Mouse (Mus musculus) heart, adult 2 months (tissue): ENCODE data around the gene Atxn2. TPM values are rescaled to one million over a fixed set of nuclear protein-coding genes. Genes with fewer than 3 reads are reported as not detected.

Source experiments
- DNase-seq, 2 experiments: peaks; one replicate each; pipeline ENCODE4 v3.0.0; 2021
- H3K27ac ChIP-seq: fragments of 200-600 bp; 2 replicates; pipeline ENCODE4 v1.8.1; 2022
- H3K27me3 ChIP-seq: fragments of 200-500 bp; 2 replicates; pipeline ENCODE4 v1.6.1; 2012; ENCODE audit warnings: mild to moderate bottlenecking, low read length, inconsistent platforms, mixed read lengths; ENCODE audit not compliant: control insufficient read depth, insufficient read depth
- H3K36me3 ChIP-seq: fragments of 200-500 bp; 2 replicates; pipeline ENCODE4 v1.6.1; 2012; ENCODE audit warnings: low read length, inconsistent platforms; ENCODE audit not compliant: control insufficient read depth, insufficient read depth
- H3K4me1 ChIP-seq: fragments of 200-500 bp; 2 replicates; pipeline ENCODE4 v1.6.1; 2011; ENCODE audit warnings: low read length; ENCODE audit not compliant: control insufficient read depth, insufficient read depth
- H3K4me3 ChIP-seq: fragments of 200-600 bp; 2 replicates; pipeline ENCODE4 v1.8.1; 2022
- H3K79me2 ChIP-seq: fragments of 200-500 bp; replicated peaks from 2 replicates; pipeline ENCODE4 v1.6.1; 2012; ENCODE audit warnings: mild to moderate bottlenecking, inconsistent platforms, low read length, moderate library complexity, mixed read lengths; ENCODE audit not compliant: control insufficient read depth, insufficient read depth
- H3K9ac ChIP-seq: fragments of 200-500 bp; 2 replicates; pipeline ENCODE4 v1.6.1; 2012; ENCODE audit warnings: low read depth, mild to moderate bottlenecking, control low read depth, inconsistent platforms, low read length, mixed read lengths
- CTCF ChIP-seq: fragments of 200-600 bp; IDR thresholded peaks from 2 replicates; pipeline ENCODE4 v1.8.1; 2022; ENCODE audit warnings: antibody characterized with exemption, mild to moderate bottlenecking, moderate library complexity
- EP300 ChIP-seq: fragments of 200-500 bp; IDR thresholded peaks from 2 replicates; pipeline ENCODE4 v1.6.1; 2011; ENCODE audit warnings: low read depth, low read length, control low read depth; ENCODE audit not compliant: insufficient read depth
- POLR2A ChIP-seq: fragments of 200-500 bp; IDR thresholded peaks from 2 replicates; pipeline ENCODE4 v1.6.1; 2011; ENCODE audit warnings: mild to moderate bottlenecking, low read depth, low read length, control low read depth; ENCODE audit not compliant: insufficient read depth
- WGBS: fragments of 180-500 bp; shearing (Covaris S2); methylation state at CpG from one replicate; pipeline ENCODE4 v1.1.7; 2018; 5-methylcytosine and 5-hydroxymethylcytosine counted together
- intact Hi-C: fragments of 180-260 bp; cut with DNase I; formaldehyde crosslinking; loops from one replicate; pipeline ENCODE4 v1.15.1; 2025
- polyA plus RNA-seq: library from polyadenylated mRNA; depleted of rRNA; stranded (reverse); fragments of >200 nt; gene quantifications from 2 replicates; pipeline ENCODE4 v1.2.3, GENCODE M21; 2012
- total RNA-seq, 2 experiments: library from RNA; stranded (reverse); gene quantifications; 2 replicates each; pipeline ENCODE4 v1.2.3; 2021

Gene Atxn2
- total and polyA plus RNA-seq, 3 experiments: 133 to 161 (median 155) TPM

DNA sequence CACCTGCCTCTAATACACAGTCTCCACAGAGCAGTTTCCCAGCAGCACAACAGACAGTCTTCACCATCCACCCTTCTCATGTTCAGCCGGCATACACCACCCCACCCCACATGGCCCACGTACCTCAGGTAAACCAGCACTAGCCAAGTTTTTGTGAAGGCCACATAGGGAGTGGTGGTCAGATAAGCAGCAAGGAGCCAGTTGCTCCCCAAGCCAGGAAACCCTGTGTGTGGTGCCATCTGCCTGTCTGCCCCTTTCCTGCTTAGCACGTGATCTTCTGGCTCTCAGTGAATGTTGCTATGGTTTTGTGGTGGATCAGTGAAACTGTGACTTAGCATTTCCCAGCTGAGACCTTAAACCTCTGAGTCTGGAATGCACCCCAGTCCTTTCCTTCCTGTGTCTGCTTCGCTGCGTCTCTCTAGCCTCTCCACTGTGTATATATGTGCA is 100.4 kb downstream of the Atxn2 start:
- TF ChIP-seq CTCF (no peak), EP300 (no peak), POLR2A (no peak)
- DNase-seq: no peak
- Histone ChIP-seq H3K4me1 (peaks cover 30% of the 10 kb centered on the region), H3K4me3 (no peak overlapping the region), H3K27me3 (no peaks in the 10 kb centered on the region), H3K27ac (peak overlapping the region; percentile 18), H3K79me2 (no peaks in the 10 kb centered on the region), H3K36me3 (peaks cover 11% of the 10 kb centered on the region; the same call in 1 of the 2 replicates), H3K9ac (no peak overlapping the region)
- 51% methylated on average over 5 of the region's 5 CpGs for WGBS
- intact Hi-C loops: no loop called here

GRCm38 (mm10) chr5:121812526-121813243 is 101.5 kb downstream of the Atxn2 start:
- no peaks in the 10 kb centered on the region for H3K79me2 ChIP-seq
- no peaks in the 10 kb centered on the region for H3K27me3 ChIP-seq
- no peak for TF ChIP-seq POLR2A
- TF ChIP-seq CTCF: no peak
- TF ChIP-seq EP300: no peak
- DNase-seq: no peak
- peaks cover 28% of the 10 kb centered on the region for H3K4me1 ChIP-seq
- H3K4me3 ChIP-seq: no peak overlapping the region
- peak overlapping the region; percentile 18; the same call in 1 of the 2 replicates for H3K27ac ChIP-seq
- WGBS: 64% methylated on average over 7 of the region's 7 CpGs
- intact Hi-C loops: no loop called here
- H3K36me3 ChIP-seq: peaks cover 6% of the 10 kb centered on the region; the same call in 1 of the 2 replicates
- H3K9ac ChIP-seq: no peak overlapping the region

GRCm38 (mm10) chr5:121813744-121814143 is 102.6 kb downstream of the Atxn2 start:
- no peak for TF ChIP-seq POLR2A
- no peak for TF ChIP-seq EP300
- TF ChIP-seq CTCF: no peak
- intact Hi-C loops: no loop called here
- peaks cover 27% of the 10 kb centered on the region for H3K4me1 ChIP-seq
- no peaks in the 10 kb centered on the region for H3K27me3 ChIP-seq
- H3K79me2 ChIP-seq: no peaks in the 10 kb centered on the region
- peaks cover 3% of the 10 kb centered on the region; the same call in 1 of the 2 replicates for H3K36me3 ChIP-seq
- DNase-seq: peak in 1 of 2 experiments; percentile 32
- H3K9ac ChIP-seq: no peak overlapping the region
- 90% methylated on average over 10 of the region's 10 CpGs for whole genome bisulfite sequencing
- no peak overlapping the region for H3K27ac ChIP-seq
- H3K4me3 ChIP-seq: no peak overlapping the region

DNA sequence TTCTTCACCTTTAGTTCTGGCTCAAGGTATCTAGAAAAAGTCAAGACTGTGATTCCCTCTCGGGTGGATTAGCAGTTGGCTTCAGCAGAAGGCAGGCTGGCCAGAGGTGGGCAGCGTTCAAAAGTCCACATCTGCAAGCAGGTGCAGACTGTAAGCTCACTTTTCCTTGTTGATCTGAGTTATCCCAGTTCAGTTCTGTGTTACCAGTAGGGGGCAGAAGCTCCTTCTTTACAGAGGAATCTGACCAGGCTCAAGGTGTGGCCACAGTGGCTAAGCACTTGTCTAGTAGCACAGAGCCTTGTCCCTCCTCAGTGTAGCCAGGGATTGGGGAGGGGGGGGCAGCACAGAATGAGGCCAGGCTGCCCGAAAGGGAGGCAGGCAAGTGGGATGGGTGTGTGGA is 103.9 kb downstream of the Atxn2 start:
- no peak for TF ChIP-seq EP300
- TF ChIP-seq CTCF: peak; percentile 82
- Histone ChIP-seq H3K36me3 (no peaks in the 10 kb centered on the region), H3K4me3 (no peak overlapping the region), H3K27me3 (no peaks in the 10 kb centered on the region), H3K9ac (no peak overlapping the region), H3K4me1 (peaks cover 21% of the 10 kb centered on the region), H3K79me2 (no peaks in the 10 kb centered on the region), H3K27ac (peak overlapping the region; percentile 43)
- peak; percentile 60 to 73 for DNase-seq
- 46% methylated on average over 3 of the region's 3 CpGs for WGBS
- intact Hi-C loops: loop anchor here (1.0 kb wide), 1 partner anchor 27 kb away; no protein-coding TSS in a partner anchor

GRCm38 (mm10) chr5:121815867-121816380 is 104.8 kb downstream of the Atxn2 start:
- TF ChIP-seq POLR2A (no peak), CTCF (no peak), EP300 (no peak)
- H3K27me3 ChIP-seq: no peaks in the 10 kb centered on the region
- no peaks in the 10 kb centered on the region; the same call in 1 of the 2 replicates for H3K36me3 ChIP-seq
- no peaks in the 10 kb centered on the region for H3K79me2 ChIP-seq
- WGBS: 65% methylated on average over 8 of the region's 8 CpGs
- H3K9ac ChIP-seq: no peak overlapping the region
- DNase-seq: peak in 1 of 2 experiments; percentile 5
- intact Hi-C loops: loop anchor here (1.0 kb wide), 1 partner anchor 26 kb away; no protein-coding TSS in a partner anchor
- no peak overlapping the region for H3K4me3 ChIP-seq
- peaks cover 21% of the 10 kb centered on the region for H3K4me1 ChIP-seq
- no peak overlapping the region; the same call in 1 of the 2 replicates for H3K27ac ChIP-seq

- Histone ChIP-seq H3K27me3 (no peaks in the 10 kb centered on the region), H3K9ac (no peak overlapping the region), H3K36me3 (peaks cover 4% of the 10 kb centered on the region), H3K4me1 (peaks cover 22% of the 10 kb centered on the region), H3K79me2 (no peaks in the 10 kb centered on the region), H3K4me3 (no peak overlapping the region), H3K27ac (no peak overlapping the region)
- no peak for TF ChIP-seq POLR2A
- no peak for TF ChIP-seq EP300
- TF ChIP-seq CTCF: no peak
- intact Hi-C loops: no loop called here
- DNase-seq: no peak
- 94% methylated on average over 2 of the region's 2 CpGs for WGBS
These were observed 105.5 kb downstream of the Atxn2 start for GRCm38 (mm10) chr5:121816611-121817010.
